Mouse (Mus musculus): Measurements from ENCODE around the gene Rela. TPM values are rescaled to one million over a fixed set of nuclear protein-coding genes. Genes with fewer than 3 reads are reported as not detected.
A peak's percentile ranks its signal among the peaks of the same experiment; 100 is the strongest.

The Rela gene
- polyA plus RNA-seq, 1 experiment: 59.9 TPM

GRCm38 (mm10) chr19:5690343-5690735, 53.1 kb downstream of the Rela start:
- Histone ChIP-seq H3K4me1 (ENCODE audit: control insufficient read depth, insufficient read depth, low read length) (peaks cover 14% of the 10 kb centered on the region), H3K36me3 (ENCODE audit: control insufficient read depth, insufficient read depth, low read length) (0 out of 2 replicates have a peak, but pooled peaks cover 2% of the 10 kb centered on the region), H3K27me3 (replicated peaks; ENCODE audit: control insufficient read depth, insufficient read depth, low read length) (no peaks in the 10 kb centered on the region), H3K4me3 (ENCODE audit: insufficient read depth, low read depth, low read length) (peak overlapping the region; percentile 88), H3K27ac (ENCODE audit: insufficient read depth, low read depth, low read length) (peak overlapping the region; percentile 92; the same call in 1 of the 2 replicates)
- TF ChIP-seq POLR2A (IDR thresholded peaks at IDR 0.05; ENCODE audit: low read depth, low read length) (no peak), CTCF (conservative IDR thresholded peaks at IDR 0.05; ENCODE audit: insufficient read depth, insufficient read length, low read depth, low read length) (no peak)
- 13% methylated on average over 15 of the region's 15 CpGs for WGBS
- no peak for DNase-seq

- Histone ChIP-seq H3K4me1 (ENCODE audit: control insufficient read depth, insufficient read depth, low read length) (peaks cover 14% of the 10 kb centered on the region), H3K36me3 (ENCODE audit: control insufficient read depth, insufficient read depth, low read length) (peaks cover under 1% of the 10 kb centered on the region; the same call in 1 of the 2 replicates), H3K27me3 (replicated peaks; ENCODE audit: control insufficient read depth, insufficient read depth, low read length) (no peaks in the 10 kb centered on the region), H3K4me3 (ENCODE audit: insufficient read depth, low read depth, low read length) (peak overlapping the region; percentile 88), H3K27ac (ENCODE audit: insufficient read depth, low read depth, low read length) (peak overlapping the region; percentile 81)
- no peak for DNase-seq
- no peak for TF ChIP-seq CTCF (conservative IDR thresholded peaks at IDR 0.05; ENCODE audit: insufficient read depth, insufficient read length, low read depth, low read length)
- TF ChIP-seq POLR2A (IDR thresholded peaks at IDR 0.05; ENCODE audit: low read depth, low read length): no peak
- 39% methylated on average over 5 of the region's 5 CpGs for WGBS
These were observed 54.3 kb downstream of the Rela start for GRCm38 (mm10) chr19:5691601-5692000.

DNA sequence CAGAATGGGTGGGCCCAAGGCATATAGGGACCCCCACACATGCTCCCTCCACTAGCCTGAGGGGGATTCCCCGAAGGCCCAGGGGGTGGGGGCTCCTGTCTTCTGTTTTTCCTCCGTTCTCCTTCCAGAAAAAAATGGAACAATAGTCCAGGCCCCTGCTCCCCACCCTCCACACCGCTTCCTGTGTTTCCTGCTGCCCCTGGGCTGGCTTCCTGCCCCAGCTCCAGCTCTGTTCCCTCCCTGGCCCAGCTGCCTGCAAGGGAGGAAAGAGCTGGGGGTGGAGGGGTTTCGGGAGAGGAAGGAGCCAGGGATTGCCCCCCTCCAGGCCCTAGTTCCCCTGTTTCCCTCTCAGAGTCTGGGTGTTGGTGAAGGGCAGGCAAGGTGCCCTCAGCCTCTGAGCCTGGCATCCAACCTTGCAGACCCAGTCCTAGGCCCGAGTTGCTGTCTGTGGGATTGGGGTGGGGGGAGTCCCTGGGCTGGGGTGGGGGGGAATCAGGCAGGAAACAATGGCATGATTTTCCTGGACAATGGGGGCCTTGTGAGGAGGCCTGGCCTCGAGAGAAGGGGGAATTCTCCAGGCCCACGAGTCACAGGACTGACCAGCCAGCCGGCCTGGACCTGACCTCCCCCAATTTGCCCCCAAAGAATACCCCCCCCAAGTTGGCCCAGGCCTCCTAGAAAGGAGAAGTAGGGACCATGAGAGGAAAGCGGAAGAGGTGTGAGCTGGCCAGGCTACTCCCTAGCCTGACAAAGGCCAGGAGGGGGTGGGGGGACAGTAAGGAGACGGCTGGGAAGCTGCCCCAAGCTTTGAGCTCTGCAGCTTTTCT, 55.0 kb downstream of the Rela start:
- Histone ChIP-seq H3K4me1 (ENCODE audit: control insufficient read depth, insufficient read depth, low read length) (peaks cover 14% of the 10 kb centered on the region), H3K36me3 (ENCODE audit: control insufficient read depth, insufficient read depth, low read length) (peaks cover 3% of the 10 kb centered on the region; the same call in 1 of the 2 replicates), H3K27ac (ENCODE audit: insufficient read depth, low read depth, low read length) (peak overlapping the region; percentile 81), H3K27me3 (replicated peaks; ENCODE audit: control insufficient read depth, insufficient read depth, low read length) (no peaks in the 10 kb centered on the region), H3K4me3 (ENCODE audit: insufficient read depth, low read depth, low read length) (peak overlapping the region; percentile 88)
- peak; percentile 83 for DNase-seq
- WGBS: 32% methylated on average over 10 of the region's 10 CpGs
- TF ChIP-seq CTCF (conservative IDR thresholded peaks at IDR 0.05; ENCODE audit: insufficient read depth, insufficient read length, low read depth, low read length): no peak
- no peak for TF ChIP-seq POLR2A (IDR thresholded peaks at IDR 0.05; ENCODE audit: low read depth, low read length)

- Histone ChIP-seq H3K4me1 (ENCODE audit: control insufficient read depth, insufficient read depth, low read length) (peaks cover 14% of the 10 kb centered on the region), H3K4me3 (ENCODE audit: insufficient read depth, low read depth, low read length) (peak overlapping the region; percentile 88)
These were observed 55.7 kb downstream of the Rela start for GRCm38 (mm10) chr19:5692913-5693396.

DNA sequence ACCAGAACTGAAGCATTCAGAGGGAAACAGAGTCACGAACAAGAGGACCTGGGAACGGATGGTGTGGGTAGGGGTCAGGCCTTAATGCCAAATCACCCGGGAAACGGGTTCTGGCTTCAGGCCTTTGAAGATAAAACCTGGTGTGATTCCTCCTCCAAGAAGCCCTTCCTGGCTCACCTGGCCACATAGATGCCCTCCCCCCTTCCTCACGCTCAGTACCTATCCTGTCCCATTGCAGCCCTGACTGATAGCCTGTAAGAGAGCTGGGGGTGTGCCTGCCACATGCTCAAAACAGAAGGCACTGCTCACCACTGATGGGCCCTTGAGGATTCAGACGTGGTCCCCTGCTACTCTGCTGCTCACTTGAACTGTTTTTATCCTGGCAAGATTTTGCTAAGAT, 56.5 kb downstream of the Rela start:
- Histone ChIP-seq H3K36me3 (ENCODE audit: control insufficient read depth, insufficient read depth, low read length) (peaks cover 6% of the 10 kb centered on the region; the same call in 1 of the 2 replicates), H3K4me3 (ENCODE audit: insufficient read depth, low read depth, low read length) (no peak overlapping the region), H3K4me1 (ENCODE audit: control insufficient read depth, insufficient read depth, low read length) (peaks cover 14% of the 10 kb centered on the region), H3K27ac (ENCODE audit: insufficient read depth, low read depth, low read length) (no peak overlapping the region), H3K27me3 (replicated peaks; ENCODE audit: control insufficient read depth, insufficient read depth, low read length) (no peaks in the 10 kb centered on the region)
- no peak for DNase-seq
- 71% methylated on average over 6 of the region's 6 CpGs for WGBS
- TF ChIP-seq CTCF (conservative IDR thresholded peaks at IDR 0.05; ENCODE audit: insufficient read depth, insufficient read length, low read depth, low read length): no peak
- TF ChIP-seq POLR2A (IDR thresholded peaks at IDR 0.05; ENCODE audit: low read depth, low read length): no peak

More at GRCm38 (mm10) chr19:5692913-5693396, 55.7 kb downstream of the Rela start:
- H3K36me3 ChIP-seq (ENCODE audit: control insufficient read depth, insufficient read depth, low read length): peaks cover 6% of the 10 kb centered on the region; the same call in 1 of the 2 replicates
- TF ChIP-seq CTCF (conservative IDR thresholded peaks at IDR 0.05; ENCODE audit: insufficient read depth, insufficient read length, low read depth, low read length) (no peak), POLR2A (IDR thresholded peaks at IDR 0.05; ENCODE audit: low read depth, low read length) (no peak)
- 31% methylated on average over 10 of the region's 10 CpGs for WGBS
- peak overlapping the region; percentile 81 for H3K27ac ChIP-seq (ENCODE audit: insufficient read depth, low read depth, low read length)
- no peaks in the 10 kb centered on the region for H3K27me3 ChIP-seq (replicated peaks; ENCODE audit: control insufficient read depth, insufficient read depth, low read length)
- peak; percentile 48 for DNase-seq

- TF ChIP-seq CTCF (conservative IDR thresholded peaks at IDR 0.05; ENCODE audit: insufficient read depth, insufficient read length, low read depth, low read length) (no peak), POLR2A (IDR thresholded peaks at IDR 0.05; ENCODE audit: low read depth, low read length) (no peak)
- H3K27ac ChIP-seq (ENCODE audit: insufficient read depth, low read depth, low read length): no peak overlapping the region
- H3K36me3 ChIP-seq (ENCODE audit: control insufficient read depth, insufficient read depth, low read length): peaks cover 6% of the 10 kb centered on the region; the same call in 1 of the 2 replicates
- no peaks in the 10 kb centered on the region for H3K27me3 ChIP-seq (replicated peaks; ENCODE audit: control insufficient read depth, insufficient read depth, low read length)
- WGBS: 66% methylated on average over 41 of the region's 41 CpGs
- H3K4me1 ChIP-seq (ENCODE audit: control insufficient read depth, insufficient read depth, low read length): peaks cover 8% of the 10 kb centered on the region; the same call in 1 of the 2 replicates
- no peak for DNase-seq
- H3K4me3 ChIP-seq (ENCODE audit: insufficient read depth, low read depth, low read length): no peak overlapping the region
These were observed 58.7 kb downstream of the Rela start for GRCm38 (mm10) chr19:5695849-5696462.

Other genes starting within 250 kb of the Rela start
- 20.2 and 27.4 TPM in 2 replicates for gene Sart1, start 248.8 kb upstream of the Rela start, polyA plus RNA-seq (2012; rRNA removed)
- 0.06 and 0.27 TPM in 2 replicates for gene Tsga10ip, start 235.0 kb upstream of the Rela start, polyA plus RNA-seq (2012; rRNA removed)
- 124 and 150 TPM in 2 replicates for gene Drap1, start 212.5 kb upstream of the Rela start, polyA plus RNA-seq (2012; rRNA removed)
- gene AI837181, start 212.3 kb upstream of the Rela start, polyA plus RNA-seq (2012; rRNA removed): 71.4 and 78.4 TPM in 2 replicates
- 0.07 and 0.27 TPM in 2 replicates for gene Fosl1, start 189.9 kb upstream of the Rela start, polyA plus RNA-seq (2012; rRNA removed)
- gene Ccdc85b, start 179.6 kb upstream of the Rela start, polyA plus RNA-seq (2012; rRNA removed): 5.0 and 5.8 TPM in 2 replicates
- gene Fibp, start 176.9 kb upstream of the Rela start, polyA plus RNA-seq (2012; rRNA removed): 99.5 and 117 TPM in 2 replicates
- gene Ctsw, start 169.0 kb upstream of the Rela start, polyA plus RNA-seq (2012; rRNA removed): 1.1 and 4.7 TPM in 2 replicates
- gene Efemp2, start 163.5 kb upstream of the Rela start, polyA plus RNA-seq (2012; rRNA removed): 43.6 and 50.8 TPM in 2 replicates
- gene Mus81, start 149.1 kb upstream of the Rela start, polyA plus RNA-seq (2012; rRNA removed): 29.8 and 35.1 TPM in 2 replicates
- gene Cfl1, start 147.0 kb upstream of the Rela start, polyA plus RNA-seq (2012; rRNA removed): 395 and 413 TPM in 2 replicates
- 0.62 and 0.69 TPM in 2 replicates for gene 1700020D05Rik, start 133.7 kb upstream of the Rela start, polyA plus RNA-seq (2012; rRNA removed)
- 14.7 and 16.3 TPM in 2 replicates for gene Snx32, start 126.9 kb upstream of the Rela start, polyA plus RNA-seq (2012; rRNA removed)
- 9.0 and 10.4 TPM in 2 replicates for gene Ovol1, start 76.8 kb upstream of the Rela start, polyA plus RNA-seq (2012; rRNA removed)
- 10.2 and 13.3 TPM in 2 replicates for gene Ap5b1, start 69.5 kb upstream of the Rela start, polyA plus RNA-seq (2012; rRNA removed)
- 55.1 and 62.3 TPM in 2 replicates for gene Rnaseh2c, start 35.6 kb upstream of the Rela start, polyA plus RNA-seq (2012; rRNA removed)
- gene Kat5, start 27.2 kb upstream of the Rela start, polyA plus RNA-seq (2012; rRNA removed): 60.3 and 67.4 TPM in 2 replicates
- 35.4 and 36.9 TPM in 2 replicates for gene Sipa1, start 26.2 kb downstream of the Rela start, polyA plus RNA-seq (2012; rRNA removed)
- 72.2 and 83.9 TPM in 2 replicates for gene Map3k11, start 51.3 kb downstream of the Rela start, polyA plus RNA-seq (2012; rRNA removed)
- 88.8 and 108 TPM in 2 replicates for gene Pcnx3, start 51.4 kb downstream of the Rela start, polyA plus RNA-seq (2012; rRNA removed)
- gene Kcnk7, start 66.9 kb downstream of the Rela start, polyA plus RNA-seq (2012; rRNA removed): 0.08 and 0.13 TPM in 2 replicates
- gene Ehbp1l1, start 88.8 kb downstream of the Rela start, polyA plus RNA-seq (2012; rRNA removed): 19.3 and 20.1 TPM in 2 replicates
- 93.8 and 122 TPM in 2 replicates for gene Fam89b, start 92.2 kb downstream of the Rela start, polyA plus RNA-seq (2012; rRNA removed)
- gene Ltbp3, start 103.4 kb downstream of the Rela start, polyA plus RNA-seq (2012; rRNA removed): 52.8 and 61.8 TPM in 2 replicates
- 107 and 134 TPM in 2 replicates for gene Scyl1, start 133.9 kb downstream of the Rela start, polyA plus RNA-seq (2012; rRNA removed)
- 18.5 and 23.1 TPM in 2 replicates for gene Frmd8, start 237.8 kb downstream of the Rela start, polyA plus RNA-seq (2012; rRNA removed)
- gene Slc25a45, start 240.3 kb downstream of the Rela start, polyA plus RNA-seq (2012; rRNA removed): 52.7 and 63.4 TPM in 2 replicates